Mouse (Mus musculus) liver, adult 2 months (tissue): ENCODE measurements around the gene Cc2d1b.

Experiments
- CTCF ChIP-seq: fragments of 200-500 bp; IDR thresholded peaks from 2 replicates; pipeline ENCODE4 v1.5.1; 2011; ENCODE audit warnings: low read depth, low read length, control low read depth
- POLR2A ChIP-seq: fragments of 200-500 bp; IDR thresholded peaks from 2 replicates; pipeline ENCODE4 v1.6.1; 2011; ENCODE audit warnings: low read length, control low read depth; ENCODE audit not compliant: insufficient read depth; ENCODE audit errors: extremely low read depth

DNA sequence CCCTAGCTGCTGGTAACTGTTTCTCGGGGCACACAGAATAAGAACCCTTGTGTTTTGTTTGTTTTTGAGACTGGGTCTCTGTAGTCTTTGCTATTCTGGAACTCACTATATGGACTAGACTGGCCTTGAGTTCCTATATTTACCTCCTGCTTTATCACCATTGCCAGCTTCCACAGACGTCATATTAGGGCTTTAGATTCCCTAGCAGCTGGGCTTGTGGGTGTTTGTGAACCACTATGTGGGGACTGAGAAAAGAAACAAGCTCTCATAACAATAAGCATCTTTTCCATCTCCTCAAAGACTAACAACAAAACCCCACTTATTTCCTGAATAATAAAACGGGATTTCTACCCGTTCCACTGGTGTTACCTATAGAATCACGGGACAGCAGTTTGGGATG, 8.8 kb upstream of the Cc2d1b start:
- TF ChIP-seq CTCF, result no peak
- no peak for TF ChIP-seq POLR2A
